In genomic region chr10:83634461-83634860, GRCm38 (mm10) we compare ENCODE assay signal across 9 mouse cellular contexts. TPM values are rescaled to one million over a fixed set of nuclear protein-coding genes. Genes with fewer than 3 reads are reported as not detected.
DNase-seq lines count a peak whose midpoint lies in the region; ATAC-seq lines count a peak whose summit lies in the region.
"Had no signal": no experiment of that assay in that cellular context is flagged by ENCODE, and none has a peak within 500 bp of the region (broad histone marks: within the 10 kb centered on the region; RNA-seq: fewer than 3 reads in every experiment).

No protein-coding gene starts in this region.

- H3K9me3 ChIP-seq in heart, embryonic 10.5 days: no peaks in the 10 kb centered on the region

- H3K27me3 ChIP-seq in heart, embryonic 10.5 days (ENCODE audit: insufficient read depth, poor library complexity, severe bottlenecking): no peaks in the 10 kb centered on the region

- peaks cover 17% of the 10 kb centered on the region for H3K36me3 ChIP-seq in heart, embryonic 10.5 days

- intact Hi-C loops in heart, postnatal 10 days (cut with DNase I): no loop called here

- no peak for ATAC-seq in frontal cortex, adult (ENCODE audit: low TSS enrichment)

- 33% methylated on average over 5 of the region's 5 CpGs for WGBS in heart, embryonic 10.5 days

- H3K27ac ChIP-seq in heart, embryonic 10.5 days: no peak overlapping the region

- H3K4me3 ChIP-seq in heart, embryonic 10.5 days: no peak overlapping the region
- H3K4me3 ChIP-seq: myocyte had no signal

- DNase-seq in heart, postnatal 10 days: peak; percentile 40 to 63
- no peak for DNase-seq in heart, embryonic 10.5 days (ENCODE audit: low spot score)
- peak; percentile 79 for DNase-seq in 3T3-L1 (ENCODE audit: low read depth, low spot score)
- peak; percentile 44 for DNase-seq in NIH3T3 (ENCODE audit: low read depth)
- peak; percentile 42 for DNase-seq in induced T-regulatory cell, adult 2 months (ENCODE audit: low read depth)
- DNase-seq in retina, postnatal 1 day: peak; percentile 65
- DNase-seq in cerebellum, postnatal 4 days (ENCODE audit: low spot score in 2 of 2): no peak

- H3K4me1 ChIP-seq in heart, embryonic 10.5 days: peaks cover 52% of the 10 kb centered on the region

RNA-seq across cellular contexts. Expression of gene Appl2, which starts 14.1 kb away (rescaled TPM):
- total RNA-seq in heart, postnatal 10 days (2021): 10 to 100 TPM; 42.9 to 45.9 TPM
- 29.5 and 34.0 TPM in 2 replicates for polyA plus RNA-seq in heart, embryonic 10.5 days (2016; fragmentation: Nextera tagmentation; extraction: Ambion mirVana)

Comparison
In these comparisons a context has a peak if more than half of its experiments do, and no peak if none do; other contexts are left out.
1. DNase-seq: peak in heart, postnatal 10 days (2 of 2), 3T3-L1 (single experiment), NIH3T3 (single experiment), induced T-regulatory cell, adult 2 months (single experiment) and retina, postnatal 1 day (single experiment); none in heart, embryonic 10.5 days (single experiment) and cerebellum, postnatal 4 days (0 of 2).